Mouse (Mus musculus): Measurements from ENCODE around the gene Camk2n2. TPM values are rescaled to one million over a fixed set of nuclear protein-coding genes. Genes with fewer than 3 reads are reported as not detected.
A peak's percentile ranks its signal among the peaks of the same experiment; 100 is the strongest.
"Not testable (repeated sequence)": the region's sequence is repeated elsewhere in the genome, so short reads cannot be mapped to it uniquely, and the experiment has no call there.

Camk2n2 gene
- polyA plus RNA-seq (2012; rRNA removed) = 230 and 239 TPM in 2 replicates

DNA sequence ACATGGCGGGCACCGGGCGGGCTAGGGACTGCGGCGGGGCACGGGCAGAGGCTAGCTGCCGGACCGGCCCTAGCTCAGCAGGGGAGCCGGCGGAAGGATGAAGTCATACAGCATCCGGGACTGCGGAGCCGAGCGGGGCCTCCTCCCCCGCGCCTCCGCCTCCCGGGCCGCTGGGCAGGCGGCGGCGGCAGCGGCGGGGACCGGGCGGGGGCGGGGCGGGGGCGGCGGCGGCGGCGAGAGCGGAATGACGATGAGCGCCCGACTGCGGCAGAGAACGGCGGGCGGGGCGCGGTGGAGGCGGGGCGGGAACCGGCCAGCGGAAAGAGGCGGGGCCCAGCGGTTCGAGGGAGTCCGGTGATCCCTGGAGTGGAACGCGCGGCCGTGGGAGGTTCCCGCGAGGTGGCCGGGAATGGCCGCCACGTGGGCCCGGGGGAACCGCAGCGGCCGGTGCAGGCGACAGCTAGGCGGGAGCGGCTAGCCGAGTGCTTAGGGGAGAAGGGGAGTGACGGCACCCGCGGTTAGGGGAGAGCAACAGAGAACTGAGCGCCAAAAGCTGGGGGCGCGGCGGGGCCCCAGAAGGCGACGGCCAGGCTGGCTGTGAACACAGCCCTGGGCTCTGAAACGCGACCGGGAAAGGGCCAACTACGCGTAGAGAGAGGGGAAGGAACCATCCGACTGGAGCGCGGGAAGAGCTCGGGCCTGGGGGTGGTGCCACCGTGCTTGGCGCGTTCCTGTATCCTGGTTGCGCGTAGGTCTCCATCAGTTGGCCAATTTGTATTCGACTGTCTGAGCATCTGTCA lies at the start of gene Camk2n2:
Gene Camk2n2 (minus strand): TSS at position 97 of the 800 bp plus-strand sequence.
- TF ChIP-seq CTCF (IDR thresholded peaks at IDR 0.05; ENCODE audit: borderline replicate concordance, insufficient read depth, low read depth, low read length) (no peak), POLR2A (IDR thresholded peaks at IDR 0.05; ENCODE audit: borderline replicate concordance, insufficient read depth, low read length) (peak; percentile 32; the same call in 1 of the 2 replicates)
- Histone ChIP-seq H3K4me1 (ENCODE audit: control insufficient read depth, insufficient read depth, low read length) (peaks cover 4% of the 10 kb centered on the region; the same call in 1 of the 2 replicates), H3K4me3 (replicated peaks; ENCODE audit: insufficient read depth, low read depth, low read length) (peak within 1 kb of the TSS; percentile 91), H3K27ac (ENCODE audit: insufficient read depth, low read length) (peak within 1 kb of the TSS; percentile 87), H3K27me3 (ENCODE audit: control insufficient read depth, insufficient read depth, low read length) (no peaks in the 10 kb centered on the region)
- DNase-seq = peak; percentile 87 to 88
- 1% methylated on average over 74 of the region's 92 CpGs for WGBS

DNA sequence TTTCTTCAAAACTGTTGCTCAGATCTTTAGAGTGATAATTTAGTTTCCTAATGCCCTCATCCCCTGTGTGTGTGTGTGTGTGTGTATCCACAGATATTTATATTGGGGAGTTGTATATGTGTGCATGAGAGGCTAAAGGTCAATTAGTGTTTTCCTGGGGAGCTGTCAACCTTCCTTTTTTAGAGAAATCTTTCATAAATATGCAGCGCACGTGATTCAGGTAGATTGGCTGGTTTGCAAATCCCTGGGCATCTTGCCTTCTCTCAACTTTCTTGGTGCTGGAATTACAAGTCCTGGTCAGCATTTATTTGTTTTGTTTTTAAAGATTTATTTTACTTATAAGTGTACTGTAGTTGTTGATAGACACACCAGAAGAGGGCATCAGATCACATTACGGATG lies 49.2 kb upstream of the Camk2n2 start:
- no peak for DNase-seq
- Histone ChIP-seq H3K4me1 (ENCODE audit: control insufficient read depth, insufficient read depth, low read length) (peaks cover 8% of the 10 kb centered on the region; the same call in 1 of the 2 replicates), H3K27me3 (ENCODE audit: control insufficient read depth, insufficient read depth, low read length) (no peaks in the 10 kb centered on the region), H3K27ac (ENCODE audit: insufficient read depth, low read length) (no peak overlapping the region), H3K4me3 (replicated peaks; ENCODE audit: insufficient read depth, low read depth, low read length) (no peak overlapping the region)
- TF ChIP-seq CTCF (IDR thresholded peaks at IDR 0.05; ENCODE audit: borderline replicate concordance, insufficient read depth, low read depth, low read length) (no peak), POLR2A (IDR thresholded peaks at IDR 0.05; ENCODE audit: borderline replicate concordance, insufficient read depth, low read length) (no peak)
- 87% methylated on average over 3 of the region's 3 CpGs for WGBS

- WGBS = 93% methylated on average over 4 of the region's 6 CpGs
- not testable (repeated sequence) for H3K4me1 ChIP-seq (ENCODE audit: control insufficient read depth, insufficient read depth, low read length); H3K27me3 ChIP-seq (ENCODE audit: control insufficient read depth, insufficient read depth, low read length); DNase-seq; H3K27ac ChIP-seq (ENCODE audit: insufficient read depth, low read length); H3K4me3 ChIP-seq (replicated peaks; ENCODE audit: insufficient read depth, low read depth, low read length)
Observed at GRCm38 (mm10) chr16:20668013-20668412, 46.9 kb upstream of the Camk2n2 start, which contains the start of gene Eif4g1. TSS of gene Eif4g1 (plus strand) at chr16:20668313.

DNA sequence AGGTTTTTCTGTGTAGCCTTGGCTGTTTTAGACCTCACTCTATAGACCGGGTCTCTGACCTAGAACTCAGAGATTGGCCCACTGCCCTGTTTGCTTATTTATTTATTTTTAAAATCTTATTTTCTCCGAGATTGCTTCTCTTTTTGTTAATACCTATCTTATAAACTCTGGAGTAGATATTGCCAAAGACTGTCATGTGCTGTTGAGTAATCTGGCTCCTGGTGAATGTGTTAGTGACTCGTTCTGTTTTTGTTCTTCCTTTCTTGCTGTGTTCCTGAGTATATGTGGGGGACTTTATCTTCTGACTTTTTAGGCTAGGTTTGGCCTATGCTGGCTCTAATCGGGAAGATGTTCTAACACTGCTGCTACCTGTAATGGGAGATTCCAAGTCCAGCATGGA lies 36.6 kb upstream of the Camk2n2 start:
- WGBS = 79% methylated on average over 4 of the region's 4 CpGs
- Histone ChIP-seq H3K4me1 (ENCODE audit: control insufficient read depth, insufficient read depth, low read length) (no peaks in the 10 kb centered on the region; the same call in 1 of the 2 replicates), H3K27me3 (ENCODE audit: control insufficient read depth, insufficient read depth, low read length) (no peaks in the 10 kb centered on the region), H3K4me3 (replicated peaks; ENCODE audit: insufficient read depth, low read depth, low read length) (no peak overlapping the region), H3K27ac (ENCODE audit: insufficient read depth, low read length) (no peak overlapping the region)
- DNase-seq = no peak
- no peak for TF ChIP-seq POLR2A (IDR thresholded peaks at IDR 0.05; ENCODE audit: borderline replicate concordance, insufficient read depth, low read length)
- no peak for TF ChIP-seq CTCF (IDR thresholded peaks at IDR 0.05; ENCODE audit: borderline replicate concordance, insufficient read depth, low read depth, low read length)

DNA sequence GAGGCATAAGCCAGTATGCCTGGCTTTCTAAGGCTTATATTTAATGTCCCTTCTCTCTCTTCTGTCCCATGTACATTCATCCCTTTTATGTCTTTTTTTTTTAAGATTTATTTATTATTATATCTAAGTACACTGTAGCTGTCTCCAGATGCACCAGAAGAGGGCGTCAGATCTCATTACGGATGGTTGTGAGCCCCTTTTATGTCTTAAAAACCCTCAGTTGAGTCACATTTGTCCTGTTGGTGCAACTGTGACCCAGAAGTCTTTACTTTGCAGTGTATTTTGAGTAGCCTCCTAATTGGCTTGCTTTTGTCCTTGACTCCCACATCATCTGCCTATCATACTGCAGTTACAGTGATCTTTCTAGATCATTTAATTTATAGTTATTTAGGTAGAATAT lies 32.2 kb upstream of the Camk2n2 start:
- no peaks in the 10 kb centered on the region; the same call in 1 of the 2 replicates for H3K4me1 ChIP-seq (ENCODE audit: control insufficient read depth, insufficient read depth, low read length)
- no peaks in the 10 kb centered on the region for H3K27me3 ChIP-seq (ENCODE audit: control insufficient read depth, insufficient read depth, low read length)
- no peak overlapping the region for H3K27ac ChIP-seq (ENCODE audit: insufficient read depth, low read length)
- WGBS = 35% methylated on average over 2 of the region's 2 CpGs
- no peak for TF ChIP-seq CTCF (IDR thresholded peaks at IDR 0.05; ENCODE audit: borderline replicate concordance, insufficient read depth, low read depth, low read length)
- no peak for TF ChIP-seq POLR2A (IDR thresholded peaks at IDR 0.05; ENCODE audit: borderline replicate concordance, insufficient read depth, low read length)
- peak overlapping the region; percentile 7 for H3K4me3 ChIP-seq (replicated peaks; ENCODE audit: insufficient read depth, low read depth, low read length)
- no peak for DNase-seq

DNA sequence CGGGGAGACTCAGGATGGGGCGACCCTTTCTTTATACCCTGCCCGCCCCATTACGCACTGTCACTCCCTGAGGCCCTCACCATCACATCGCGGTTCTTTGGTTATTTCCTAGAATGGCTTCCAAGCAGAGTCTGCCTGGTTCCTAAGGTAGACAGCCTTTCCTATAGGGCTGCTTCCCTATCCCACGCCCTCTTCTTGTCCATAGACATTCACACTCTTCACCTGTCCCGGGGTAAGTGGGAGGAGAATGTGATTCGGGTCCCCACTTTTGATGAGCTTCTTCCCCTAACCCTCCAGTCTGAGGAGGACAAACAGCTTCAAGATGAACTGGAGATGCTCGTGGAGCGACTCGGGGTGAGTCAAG lies 30.8 kb upstream of the Camk2n2 start:
- 7% methylated on average over 12 of the region's 12 CpGs for WGBS
- no peak for TF ChIP-seq CTCF (IDR thresholded peaks at IDR 0.05; ENCODE audit: borderline replicate concordance, insufficient read depth, low read depth, low read length)
- TF ChIP-seq POLR2A (IDR thresholded peaks at IDR 0.05; ENCODE audit: borderline replicate concordance, insufficient read depth, low read length) = no peak
- H3K27me3 ChIP-seq (ENCODE audit: control insufficient read depth, insufficient read depth, low read length) = no peaks in the 10 kb centered on the region
- peak overlapping the region; percentile 73 for H3K4me3 ChIP-seq (replicated peaks; ENCODE audit: insufficient read depth, low read depth, low read length)
- H3K4me1 ChIP-seq (ENCODE audit: control insufficient read depth, insufficient read depth, low read length) = no peaks in the 10 kb centered on the region; the same call in 1 of the 2 replicates
- H3K27ac ChIP-seq (ENCODE audit: insufficient read depth, low read length) = peak overlapping the region; percentile 17; the same call in 1 of the 2 replicates
- DNase-seq = no peak

- Histone ChIP-seq H3K4me1 (ENCODE audit: control insufficient read depth, insufficient read depth, low read length) (no peaks in the 10 kb centered on the region; the same call in 1 of the 2 replicates), H3K4me3 (replicated peaks; ENCODE audit: insufficient read depth, low read depth, low read length) (peak within 1 kb of the TSS; percentile 73), H3K27ac (ENCODE audit: insufficient read depth, low read length) (peak within 1 kb of the TSS; percentile 37), H3K27me3 (ENCODE audit: control insufficient read depth, insufficient read depth, low read length) (no peaks in the 10 kb centered on the region)
- peak; percentile 96 to 97 for DNase-seq
- 2% methylated on average over 46 of the region's 46 CpGs for WGBS
- TF ChIP-seq CTCF (IDR thresholded peaks at IDR 0.05; ENCODE audit: borderline replicate concordance, insufficient read depth, low read depth, low read length) = no peak
- peak; percentile 94 for TF ChIP-seq POLR2A (IDR thresholded peaks at IDR 0.05; ENCODE audit: borderline replicate concordance, insufficient read depth, low read length)
Observed at GRCm38 (mm10) chr16:20651076-20651946, 30.2 kb upstream of the Camk2n2 start, which contains the start of gene Psmd2. TSS of gene Psmd2 (plus strand) at chr16:20651652.

Data from cerebellum, adult 2 months (tissue).